Mouse (Mus musculus): ENCODE results near the gene Hist2h4. TPM values are rescaled to one million over a fixed set of nuclear protein-coding genes. Genes with fewer than 3 reads are reported as not detected.
"Not testable (repeated sequence)": the region's sequence is repeated elsewhere in the genome, so short reads cannot be mapped to it uniquely, and the experiment has no call there.

The Hist2h4 gene
- polyA plus RNA-seq, 1 experiment from 2014 or later: 9.9 TPM

- 96% methylated on average over 2 of the region's 2 CpGs for WGBS
- no peak for DNase-seq (ENCODE audit: low spot score)
- no peak for TF ChIP-seq CTCF (IDR thresholded peaks at IDR 0.05; ENCODE audit: low read depth)
Measured at GRCm38 (mm10) chr3:96299562-96299961, 36.5 kb upstream of the Hist2h4 start.

GRCm38 (mm10) chr3:96298360-96298759 lies 35.2 kb upstream of the Hist2h4 start:
- Histone ChIP-seq H3K4me2 (ENCODE audit: low read length) (no peak overlapping the region), H3K9ac (ENCODE audit: low read depth, low read length) (no peak overlapping the region), H3K27ac (no peak overlapping the region), H3K36me3 (ENCODE audit: insufficient read depth, low read length) (no peaks in the 10 kb centered on the region), H3K4me3 (replicated peaks; ENCODE audit: low read depth, low read length) (no peak overlapping the region), H3K27me3 (ENCODE audit: insufficient read depth, low read length) (no peaks in the 10 kb centered on the region), H3K9me3 (replicated peaks; ENCODE audit: low read length) (no peaks in the 10 kb centered on the region), H3K4me1 (replicated peaks; ENCODE audit: insufficient read depth, low read length) (no peaks in the 10 kb centered on the region)
- no peak for TF ChIP-seq CTCF (IDR thresholded peaks at IDR 0.05; ENCODE audit: low read depth)
- no peak for DNase-seq (ENCODE audit: low spot score)
- ATAC-seq (replicated peaks; ENCODE audit: low FRiP score, low read depth): no peak
- WGBS: 90% methylated on average over 4 of the region's 4 CpGs

More at GRCm38 (mm10) chr3:96299562-96299961, 36.5 kb upstream of the Hist2h4 start:
- no peak for ATAC-seq (replicated peaks; ENCODE audit: low FRiP score, low read depth)
- no peaks in the 10 kb centered on the region for H3K36me3 ChIP-seq (ENCODE audit: insufficient read depth, low read length)
- no peaks in the 10 kb centered on the region for H3K4me1 ChIP-seq (replicated peaks; ENCODE audit: insufficient read depth, low read length)
- no peak overlapping the region for H3K27ac ChIP-seq
- no peaks in the 10 kb centered on the region for H3K27me3 ChIP-seq (ENCODE audit: insufficient read depth, low read length)
- no peak overlapping the region for H3K9ac ChIP-seq (ENCODE audit: low read depth, low read length)
- no peak overlapping the region for H3K4me2 ChIP-seq (ENCODE audit: low read length)
- H3K4me3 ChIP-seq (replicated peaks; ENCODE audit: low read depth, low read length): no peak overlapping the region
- H3K9me3 ChIP-seq (replicated peaks; ENCODE audit: low read length): no peaks in the 10 kb centered on the region

- no peaks in the 10 kb centered on the region for H3K9me3 ChIP-seq (replicated peaks; ENCODE audit: low read length)
- no peak within 1 kb of the TSS for H3K4me3 ChIP-seq (replicated peaks; ENCODE audit: low read depth, low read length)
- H3K27ac ChIP-seq: no peak within 1 kb of the TSS
- DNase-seq (ENCODE audit: low spot score) (no peak), ATAC-seq (replicated peaks; ENCODE audit: low FRiP score, low read depth) (no peak)
- 86% methylated on average over 4 of the region's 4 CpGs for WGBS
- no peaks in the 10 kb centered on the region for H3K4me1 ChIP-seq (replicated peaks; ENCODE audit: insufficient read depth, low read length)
- TF ChIP-seq CTCF (IDR thresholded peaks at IDR 0.05; ENCODE audit: low read depth): no peak
- H3K27me3 ChIP-seq (ENCODE audit: insufficient read depth, low read length): no peaks in the 10 kb centered on the region
- H3K36me3 ChIP-seq (ENCODE audit: insufficient read depth, low read length): no peaks in the 10 kb centered on the region
- no peak within 1 kb of the TSS for H3K9ac ChIP-seq (ENCODE audit: low read depth, low read length)
- H3K4me2 ChIP-seq (ENCODE audit: low read length): no peak within 1 kb of the TSS
Measured at GRCm38 (mm10) chr3:96293787-96294186, 30.7 kb upstream of the Hist2h4 start, which contains the start of gene Fcgr1. Gene Fcgr1, minus strand, starts transcription at chr3:96293969.

- H3K27me3 ChIP-seq (ENCODE audit: insufficient read depth, low read length): no peaks in the 10 kb centered on the region
- 67% methylated on average over 5 of the region's 5 CpGs for WGBS
- no peaks in the 10 kb centered on the region for H3K4me1 ChIP-seq (replicated peaks; ENCODE audit: insufficient read depth, low read length)
- H3K4me3 ChIP-seq (replicated peaks; ENCODE audit: low read depth, low read length): no peak overlapping the region
- no peak overlapping the region for H3K27ac ChIP-seq
- H3K9ac ChIP-seq (ENCODE audit: low read depth, low read length): no peak overlapping the region
- H3K4me2 ChIP-seq (ENCODE audit: low read length): no peak overlapping the region
- DNase-seq (ENCODE audit: low spot score) (no peak), ATAC-seq (replicated peaks; ENCODE audit: low FRiP score, low read depth) (no peak)
- H3K9me3 ChIP-seq (replicated peaks; ENCODE audit: low read length): no peaks in the 10 kb centered on the region
- TF ChIP-seq CTCF (IDR thresholded peaks at IDR 0.05; ENCODE audit: low read depth): no peak
- no peaks in the 10 kb centered on the region for H3K36me3 ChIP-seq (ENCODE audit: insufficient read depth, low read length)
Measured at GRCm38 (mm10) chr3:96293368-96293767, 30.3 kb upstream of the Hist2h4 start.

- no peak overlapping the region for H3K27ac ChIP-seq
- no peak overlapping the region for H3K4me3 ChIP-seq (replicated peaks; ENCODE audit: low read depth, low read length)
- no peak overlapping the region for H3K9ac ChIP-seq (ENCODE audit: low read depth, low read length)
- H3K27me3 ChIP-seq (ENCODE audit: insufficient read depth, low read length): no peaks in the 10 kb centered on the region
- no peaks in the 10 kb centered on the region for H3K4me1 ChIP-seq (replicated peaks; ENCODE audit: insufficient read depth, low read length)
- WGBS: 48% methylated on average over 6 of the region's 6 CpGs
- no peaks in the 10 kb centered on the region for H3K9me3 ChIP-seq (replicated peaks; ENCODE audit: low read length)
- H3K4me2 ChIP-seq (ENCODE audit: low read length): no peak overlapping the region
- H3K36me3 ChIP-seq (ENCODE audit: insufficient read depth, low read length): no peaks in the 10 kb centered on the region
- DNase-seq (ENCODE audit: low spot score): no peak
- no peak for TF ChIP-seq CTCF (IDR thresholded peaks at IDR 0.05; ENCODE audit: low read depth)
- ATAC-seq (replicated peaks; ENCODE audit: low FRiP score, low read depth): no peak
Measured at GRCm38 (mm10) chr3:96292641-96293040, 29.5 kb upstream of the Hist2h4 start.

- not testable (repeated sequence) for DNase-seq (ENCODE audit: low spot score); ATAC-seq (replicated peaks; ENCODE audit: low FRiP score, low read depth); H3K9ac ChIP-seq (ENCODE audit: low read depth, low read length); H3K27me3 ChIP-seq (ENCODE audit: insufficient read depth, low read length); H3K27ac ChIP-seq; H3K4me2 ChIP-seq (ENCODE audit: low read length); H3K4me1 ChIP-seq (replicated peaks; ENCODE audit: insufficient read depth, low read length); H3K4me3 ChIP-seq (replicated peaks; ENCODE audit: low read depth, low read length); H3K9me3 ChIP-seq (replicated peaks; ENCODE audit: low read length); H3K36me3 ChIP-seq (ENCODE audit: insufficient read depth, low read length)
- WGBS: 86% methylated on average over 3 of the region's 3 CpGs
Measured at GRCm38 (mm10) chr3:96290727-96291126, 27.6 kb upstream of the Hist2h4 start.

GRCm38 (mm10) chr3:96289201-96289600 lies 26.1 kb upstream of the Hist2h4 start:
- H3K9ac ChIP-seq (ENCODE audit: low read depth, low read length): no peak overlapping the region
- H3K4me3 ChIP-seq (replicated peaks; ENCODE audit: low read depth, low read length): no peak overlapping the region
- no peak for TF ChIP-seq CTCF (IDR thresholded peaks at IDR 0.05; ENCODE audit: low read depth)
- WGBS: 68% methylated on average over 3 of the region's 3 CpGs
- no peak for ATAC-seq (replicated peaks; ENCODE audit: low FRiP score, low read depth)
- H3K27ac ChIP-seq: no peak overlapping the region
- H3K36me3 ChIP-seq (ENCODE audit: insufficient read depth, low read length): no peaks in the 10 kb centered on the region
- no peak overlapping the region for H3K4me2 ChIP-seq (ENCODE audit: low read length)
- no peaks in the 10 kb centered on the region for H3K9me3 ChIP-seq (replicated peaks; ENCODE audit: low read length)
- H3K4me1 ChIP-seq (replicated peaks; ENCODE audit: insufficient read depth, low read length): no peaks in the 10 kb centered on the region
- H3K27me3 ChIP-seq (ENCODE audit: insufficient read depth, low read length): no peaks in the 10 kb centered on the region
- no peak for DNase-seq (ENCODE audit: low spot score)

All from kidney, postnatal 0 days (tissue).